Mouse (Mus musculus) cerebellum, adult 8-10 months (tissue): ENCODE measurements at regions not wholly inside any gene's neighbourhood (a gene's known extent, or its start where the extent isn't known, plus 50 kb on each side); places are given as distances from the start of the nearest gene placed in this dataset.

Experiments used
- DNase-seq: peaks from one replicate; pipeline ENCODE4 v3.0.0; 2022

- no peak for DNase-seq
Measured at GRCm38 (mm10) chr9:61756224-61756800, 158.0 kb downstream of the Rplp1 start.

GRCm38 (mm10) chr9:61755311-61755710 lies 159.0 kb downstream of the Rplp1 start:
- no peak for DNase-seq

GRCm38 (mm10) chr9:61753795-61754194 lies 160.5 kb downstream of the Rplp1 start:
- no peak for DNase-seq

DNA sequence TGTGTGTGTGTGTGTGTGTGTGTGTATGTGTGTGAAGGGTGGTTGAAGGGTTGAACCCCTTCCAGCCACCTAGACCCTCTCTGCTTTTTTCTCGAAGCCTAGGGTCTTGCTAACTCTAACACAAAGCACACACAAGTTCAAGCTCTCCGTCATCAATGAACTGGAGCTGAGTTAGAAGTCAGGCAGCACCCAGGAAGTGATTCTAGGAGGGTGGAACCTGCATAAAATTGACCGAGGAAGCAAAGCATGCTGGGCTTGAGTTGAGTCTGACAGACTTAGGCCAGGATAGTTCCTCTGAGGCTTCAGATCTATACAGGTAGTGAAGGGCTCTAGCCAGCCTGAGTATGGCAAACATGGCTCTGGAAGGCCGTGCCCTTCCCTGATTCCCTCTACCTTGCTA lies 165.1 kb downstream of the Rplp1 start:
- no peak for DNase-seq

GRCm38 (mm10) chr9:61748416-61748815 lies 165.9 kb downstream of the Rplp1 start:
- DNase-seq: no peak

GRCm38 (mm10) chr9:61746401-61746800 lies 167.9 kb downstream of the Rplp1 start:
- no peak for DNase-seq

GRCm38 (mm10) chr9:61745301-61745801 lies 169.0 kb downstream of the Rplp1 start:
- DNase-seq: peak; percentile 34

DNA sequence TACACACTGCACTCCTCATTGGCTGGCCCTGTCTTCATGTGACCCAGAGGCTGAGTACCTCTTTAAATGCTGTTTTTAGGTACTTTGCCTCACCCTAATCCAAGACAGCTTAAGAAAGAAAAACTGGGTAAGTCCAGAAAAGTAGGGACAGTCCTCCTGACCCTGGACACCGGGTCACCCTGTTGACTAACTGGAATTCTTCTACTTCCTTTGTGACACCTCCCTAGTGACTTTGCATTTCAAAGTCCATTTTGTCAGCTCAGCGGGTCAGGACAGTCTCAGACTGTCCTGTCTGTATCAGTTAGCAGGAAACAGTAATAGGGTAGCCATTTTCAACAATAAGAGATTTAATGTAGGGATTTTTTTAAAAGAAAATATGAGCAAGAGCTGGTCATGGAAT lies 180.8 kb downstream of the Rplp1 start:
- DNase-seq: no peak

GRCm38 (mm10) chr9:61732747-61733146 lies 181.6 kb downstream of the Rplp1 start:
- no peak for DNase-seq

DNA sequence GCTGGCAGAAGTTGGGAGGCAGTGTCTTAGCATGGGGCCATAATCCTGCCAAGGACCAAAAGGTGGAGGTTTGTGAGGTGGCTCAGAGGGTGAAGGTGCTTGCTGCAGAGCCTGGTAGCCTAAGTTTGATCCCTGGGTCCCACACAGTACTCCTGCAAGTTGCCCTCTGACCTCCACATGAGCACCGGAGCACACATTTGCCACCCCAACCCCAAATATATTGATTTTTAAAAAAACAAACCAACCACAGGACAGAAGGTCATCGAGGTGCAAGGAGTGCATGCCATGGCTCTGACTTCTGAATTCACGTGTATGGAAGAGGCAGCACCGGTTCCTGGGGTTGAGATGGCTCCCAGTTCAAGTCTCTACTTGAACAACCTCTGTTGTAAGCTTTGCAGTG lies 186.2 kb downstream of the Rplp1 start:
- DNase-seq: no peak

DNA sequence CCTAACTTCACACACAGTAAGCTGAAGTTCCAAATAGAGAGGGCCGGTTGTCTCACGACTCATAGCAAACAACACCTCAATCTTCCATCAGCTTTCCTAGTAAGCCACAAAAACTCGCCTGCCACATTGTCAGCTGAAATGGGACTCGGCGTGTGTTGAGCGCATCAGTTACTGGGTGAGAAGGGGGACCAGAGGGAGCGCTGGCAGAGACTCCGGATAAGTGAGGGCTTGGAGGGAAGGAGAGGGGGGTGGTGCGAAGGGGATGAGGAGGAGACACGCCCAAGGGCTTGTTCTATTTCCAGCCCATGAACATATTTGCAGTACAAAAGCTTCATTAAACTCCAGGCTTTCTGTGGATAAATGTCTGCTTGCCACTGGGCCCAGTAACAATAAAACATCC lies 186.7 kb downstream of the Rplp1 start:
- no peak for DNase-seq

DNA sequence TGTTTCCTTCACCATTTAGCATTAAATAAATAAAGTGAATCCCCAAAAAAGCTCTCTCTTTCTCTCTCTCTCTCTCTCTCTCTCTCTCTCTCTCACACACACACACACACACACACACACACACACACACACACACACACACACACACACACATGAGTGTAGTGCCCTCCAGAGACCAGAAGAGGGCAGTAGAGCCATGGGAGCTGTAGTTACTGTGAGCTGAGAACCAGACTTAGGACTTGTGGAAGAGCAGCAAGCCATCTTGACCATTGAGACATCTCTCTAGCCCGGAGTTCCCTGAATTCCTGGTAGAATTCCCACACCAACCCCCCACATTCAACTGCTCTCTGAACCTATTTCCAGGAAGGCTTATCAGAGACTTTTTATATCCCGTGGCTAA lies 190.3 kb downstream of the Rplp1 start:
- no peak for DNase-seq

DNA sequence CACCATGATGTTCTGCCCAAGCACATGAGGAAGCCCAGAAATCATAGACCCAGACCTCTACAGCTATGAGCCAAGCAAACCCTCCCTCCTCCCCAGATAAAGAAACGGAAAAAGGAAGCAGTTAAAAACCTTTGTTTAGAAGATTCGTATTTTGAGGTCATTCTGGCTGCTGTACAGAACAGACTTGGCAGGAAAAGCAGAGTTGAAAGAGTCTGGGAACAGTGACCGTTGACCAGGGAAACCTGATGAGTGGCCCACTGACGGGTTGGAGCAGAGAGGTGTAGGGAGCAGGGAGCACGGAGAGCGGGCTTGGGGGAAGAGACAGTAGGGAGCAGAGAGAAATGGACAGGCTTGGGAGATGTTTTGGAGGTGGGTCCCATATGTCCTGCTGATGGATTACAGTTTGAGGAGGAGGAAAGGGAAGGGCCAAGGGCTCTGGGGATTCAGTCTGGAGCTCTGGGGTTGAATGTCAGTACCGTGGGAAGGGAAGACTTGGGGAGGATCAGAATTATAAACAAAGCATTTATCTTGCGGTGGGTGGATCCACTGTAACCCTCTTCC lies 191.2 kb downstream of the Rplp1 start:
- no peak for DNase-seq

- DNase-seq: no peak
Measured at GRCm38 (mm10) chr9:61721851-61722250, 192.5 kb downstream of the Rplp1 start.

DNA sequence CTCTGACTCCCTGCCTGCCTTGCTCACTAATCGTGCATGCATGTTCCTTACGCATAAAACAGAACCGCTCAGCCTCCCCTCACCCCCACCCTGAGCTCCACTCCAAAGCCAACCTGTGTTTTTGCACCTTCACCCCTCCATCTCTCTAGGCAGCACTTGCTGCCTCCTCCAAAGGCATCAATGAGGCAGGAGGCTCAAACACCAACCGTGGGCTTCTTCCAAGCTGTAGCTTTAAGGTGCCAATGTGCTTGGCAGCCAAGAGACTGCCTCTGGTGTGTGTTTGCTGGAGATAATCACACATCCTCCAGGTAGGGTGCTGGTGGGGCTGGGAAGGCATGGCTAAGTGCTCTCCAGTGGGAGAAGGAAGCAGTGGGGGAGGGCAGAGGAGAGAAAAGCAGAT lies 193.3 kb downstream of the Rplp1 start:
- no peak for DNase-seq

DNA sequence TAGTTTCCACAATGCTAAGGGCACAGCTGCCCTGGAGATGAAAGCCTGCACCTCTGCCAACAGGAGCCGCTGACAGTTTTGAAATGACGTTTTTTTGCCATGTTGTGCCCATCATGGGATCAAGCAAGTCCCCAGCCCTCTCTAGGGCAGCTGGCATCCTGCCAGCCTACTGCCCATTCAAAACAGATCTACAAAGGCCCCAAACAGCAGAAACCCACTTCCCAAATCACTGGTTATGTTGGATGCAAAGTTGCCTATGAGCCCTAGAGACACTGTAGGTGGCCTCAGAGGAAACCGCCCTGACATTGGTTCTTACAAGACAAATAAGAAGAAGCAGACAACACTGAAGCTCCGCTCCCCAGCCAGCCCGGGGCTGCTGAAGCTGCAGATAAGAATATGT lies 194.1 kb downstream of the Rplp1 start:
- DNase-seq: no peak

GRCm38 (mm10) chr9:61716751-61717150 lies 197.6 kb downstream of the Rplp1 start:
- DNase-seq: no peak

DNA sequence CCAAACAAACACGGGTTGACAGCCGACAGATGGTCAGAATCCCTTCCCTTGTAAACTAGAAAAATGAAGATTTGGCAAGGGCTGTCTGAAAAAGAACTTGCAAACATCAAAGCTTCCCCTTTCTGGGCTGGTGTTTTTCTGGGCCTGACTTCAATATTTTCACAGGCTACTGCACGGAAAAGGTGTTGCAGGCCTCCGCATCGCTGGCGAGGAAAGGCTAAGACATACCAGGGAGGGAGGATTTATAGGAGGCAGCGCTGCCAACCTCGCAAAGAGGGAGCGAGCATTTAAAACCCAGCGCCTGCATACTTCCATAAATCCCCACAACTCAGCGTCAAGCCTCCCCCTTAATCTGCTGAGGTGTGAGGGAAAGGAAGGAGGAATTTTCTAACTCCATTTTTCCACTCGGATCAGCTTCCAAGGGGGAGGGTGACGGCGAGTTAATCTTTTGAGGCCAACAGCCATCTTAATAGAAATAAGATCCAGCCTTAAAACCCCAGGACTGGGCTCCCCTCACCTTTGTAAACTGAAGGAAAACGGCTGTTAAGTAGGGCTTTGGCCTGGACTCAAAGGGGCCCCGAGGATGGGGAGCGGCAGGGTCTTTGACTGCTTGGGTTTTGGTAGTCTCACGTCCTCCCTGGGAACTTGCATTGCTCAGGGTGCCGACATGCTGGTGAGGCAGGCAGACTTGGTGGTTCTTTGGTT lies 199.9 kb downstream of the Rplp1 start:
- no peak for DNase-seq

- no peak for DNase-seq
Measured at GRCm38 (mm10) chr9:61713806-61714205, 200.5 kb downstream of the Rplp1 start.

- DNase-seq: no peak
Measured at GRCm38 (mm10) chr9:61711296-61711695, 203.0 kb downstream of the Rplp1 start.

GRCm38 (mm10) chr9:61707875-61708274 lies 206.5 kb downstream of the Rplp1 start:
- DNase-seq: no peak

DNA sequence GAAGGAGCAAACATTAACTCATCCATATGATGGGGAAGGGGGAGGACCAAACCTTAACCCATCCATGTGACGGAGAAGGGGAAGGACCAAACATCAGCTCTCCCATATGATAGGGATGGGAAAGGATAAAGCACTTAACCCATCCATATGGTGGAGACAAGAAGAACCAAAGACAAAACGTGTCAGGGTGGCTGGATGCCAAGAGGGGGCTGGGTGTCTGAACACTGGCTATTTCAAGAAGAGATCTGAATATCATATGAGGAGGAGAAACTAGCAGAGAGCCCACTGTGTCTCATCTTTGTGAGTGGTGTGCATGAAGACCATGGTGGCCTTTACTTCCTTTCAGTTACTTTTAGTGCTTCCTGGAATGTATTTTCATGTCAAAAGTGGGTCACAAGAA lies 207.0 kb downstream of the Rplp1 start:
- DNase-seq: no peak

DNA sequence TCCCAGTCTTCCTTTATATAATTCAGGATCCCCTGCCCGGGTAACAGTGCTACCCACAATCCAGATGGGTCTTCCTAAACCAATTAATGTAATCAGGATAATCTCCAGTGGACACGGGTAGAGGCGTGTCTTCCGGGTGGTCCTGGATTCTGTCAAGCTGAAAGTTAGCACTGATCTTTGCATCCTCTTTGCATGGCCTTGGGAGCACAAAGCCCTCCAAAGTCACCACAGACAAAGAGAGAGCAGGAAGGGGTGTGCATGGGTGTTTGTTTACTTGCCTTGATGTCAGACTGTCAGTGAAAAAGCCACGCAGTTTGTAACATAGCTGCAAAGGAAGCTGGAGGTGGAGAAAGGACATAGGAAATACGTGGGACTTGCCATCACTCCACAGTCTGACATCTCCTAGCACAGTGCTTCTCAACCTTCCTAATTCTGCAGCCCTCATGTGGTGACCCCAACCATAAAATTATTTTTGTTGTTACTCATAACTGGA lies 208.0 kb downstream of the Rplp1 start:
- no peak for DNase-seq

DNA sequence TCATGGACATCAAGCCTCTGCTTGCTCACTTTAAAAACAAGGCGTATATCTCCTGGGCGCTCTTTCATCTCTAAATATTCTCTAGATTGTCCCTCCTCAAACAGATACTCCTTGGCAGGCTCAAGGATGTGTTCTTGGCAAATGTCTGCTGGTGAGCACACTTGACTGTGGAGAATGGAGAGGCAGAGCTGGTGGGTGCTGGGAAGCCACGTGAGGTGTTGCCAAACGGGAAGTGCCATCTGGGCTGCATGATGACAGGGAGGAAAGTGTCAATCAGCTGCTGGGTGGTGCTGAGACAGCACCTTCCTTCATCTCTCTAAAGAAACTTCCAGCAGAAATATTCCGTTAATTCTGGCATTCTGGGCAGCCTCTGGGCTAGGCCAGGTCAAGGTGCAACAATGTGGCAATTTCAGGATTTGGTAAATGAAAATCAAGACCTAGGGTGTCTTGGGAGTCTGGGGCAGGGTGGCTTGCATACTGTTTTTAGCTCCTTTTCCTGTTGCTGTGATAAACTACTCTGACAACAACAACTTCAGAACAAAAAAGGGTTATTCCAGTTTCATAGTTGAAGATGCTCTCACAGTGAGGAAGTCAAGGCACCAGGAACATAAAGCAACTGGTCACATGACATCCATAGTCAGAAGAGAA lies 208.6 kb downstream of the Rplp1 start:
- no peak for DNase-seq
